Mouse (Mus musculus) skeletal muscle tissue, postnatal 0 days (tissue): ENCODE results near the gene Lin52. TPM values are rescaled to one million over a fixed set of nuclear protein-coding genes. Genes with fewer than 3 reads are reported as not detected.

Experiments used
- polyA plus RNA-seq: library from polyadenylated mRNA; unstranded; fragments of >200 nt; fragmentation: Nextera tagmentation; extraction: Ambion mirVana; gene quantifications from 2 replicates; pipeline ENCODE4 v1.2.1, GENCODE M21; 2015

Lin52 gene
- polyA plus RNA-seq: 7.3 and 8.9 TPM in 2 replicates

DNA sequence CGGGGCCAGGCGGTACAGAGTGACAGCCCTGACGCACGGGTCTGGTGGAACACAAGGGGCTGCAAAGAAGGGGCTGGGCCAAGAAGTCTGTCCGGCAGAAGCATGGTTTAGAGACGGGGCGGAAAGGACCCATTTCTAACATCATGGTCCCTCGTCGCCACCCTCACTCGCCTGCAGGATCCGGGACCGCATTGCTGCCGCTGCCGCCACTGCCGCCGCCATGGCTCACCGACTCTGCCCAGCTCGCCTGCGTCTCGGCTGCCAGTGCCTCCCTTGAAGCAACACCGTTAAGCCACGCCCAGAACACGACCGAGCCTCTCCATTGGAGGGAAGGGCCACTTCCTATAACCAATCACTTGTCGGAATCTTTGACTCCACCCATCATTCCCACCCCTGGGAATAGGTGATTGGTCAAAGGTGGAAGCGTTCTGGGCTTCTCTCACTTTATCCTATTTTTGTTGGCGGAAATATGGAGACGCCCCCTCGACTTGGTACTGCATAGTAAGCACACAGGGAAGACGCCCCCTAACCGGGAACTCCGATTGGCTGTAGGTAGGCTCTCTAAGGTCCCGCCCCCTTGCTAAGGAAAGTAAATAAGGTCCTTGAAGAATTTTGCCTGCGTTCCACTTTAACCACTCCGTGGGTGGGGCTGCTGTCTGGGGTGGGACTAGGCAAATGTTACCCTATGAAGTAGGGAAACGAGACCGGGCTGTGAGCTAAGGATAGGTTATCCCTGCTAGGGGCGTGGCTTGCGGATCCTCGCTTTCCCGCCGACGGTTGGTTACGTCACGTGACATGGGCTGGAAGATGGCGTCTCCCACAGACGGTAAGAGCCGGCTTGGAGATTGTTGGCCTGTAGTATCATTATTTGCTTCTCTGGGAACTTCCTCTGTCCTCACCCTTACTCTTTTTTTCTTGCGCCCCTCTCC, at the start of gene Lin52, which contains the start of gene Aldh6a1:
Gene Lin52, plus strand, starts transcription at position 705 of the 929 bp plus-strand sequence.
Gene Aldh6a1, minus strand, starts transcription at position 287 of the 929 bp plus-strand sequence.

DNA sequence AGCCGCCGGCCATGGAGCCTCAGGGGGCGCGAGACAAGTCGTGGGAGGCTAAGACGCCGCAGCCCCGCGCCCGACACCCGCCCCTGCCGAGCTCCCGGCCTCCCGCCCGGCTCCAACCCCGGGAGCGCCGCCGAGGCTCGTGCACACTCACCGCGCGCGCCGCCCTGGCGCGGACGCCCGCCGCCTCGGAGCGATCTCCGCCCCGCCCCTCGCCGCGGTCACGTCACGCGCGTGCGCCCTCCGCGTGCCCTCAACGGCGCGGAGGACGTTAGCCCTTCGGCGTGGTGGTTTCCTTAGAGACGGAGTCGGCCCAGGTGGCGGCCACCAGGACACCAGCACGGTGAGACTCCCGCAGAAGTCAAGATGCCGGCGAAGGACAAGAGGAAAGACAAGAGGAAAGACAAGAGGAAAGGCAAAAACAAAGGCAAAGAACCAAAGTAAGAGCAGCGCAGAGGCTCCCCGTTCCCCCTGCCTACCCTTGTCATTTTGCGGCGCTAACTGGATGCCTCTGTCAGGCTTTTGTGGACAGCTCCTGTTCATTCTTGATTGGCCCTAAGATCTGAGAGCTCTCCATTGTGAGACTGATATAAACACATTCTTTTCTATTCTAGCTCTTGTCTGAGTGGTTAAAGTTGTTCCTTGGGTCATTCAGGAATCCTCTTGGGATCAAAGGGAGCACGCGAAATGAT, 42.3 kb upstream of the Lin52 start, which contains the start of the genes Entpd5 and Bbof1:
Gene Entpd5, minus strand, starts transcription at position 211 of the 689 bp plus-strand sequence.
Gene Bbof1, plus strand, starts transcription at position 253 of the 689 bp plus-strand sequence.

DNA sequence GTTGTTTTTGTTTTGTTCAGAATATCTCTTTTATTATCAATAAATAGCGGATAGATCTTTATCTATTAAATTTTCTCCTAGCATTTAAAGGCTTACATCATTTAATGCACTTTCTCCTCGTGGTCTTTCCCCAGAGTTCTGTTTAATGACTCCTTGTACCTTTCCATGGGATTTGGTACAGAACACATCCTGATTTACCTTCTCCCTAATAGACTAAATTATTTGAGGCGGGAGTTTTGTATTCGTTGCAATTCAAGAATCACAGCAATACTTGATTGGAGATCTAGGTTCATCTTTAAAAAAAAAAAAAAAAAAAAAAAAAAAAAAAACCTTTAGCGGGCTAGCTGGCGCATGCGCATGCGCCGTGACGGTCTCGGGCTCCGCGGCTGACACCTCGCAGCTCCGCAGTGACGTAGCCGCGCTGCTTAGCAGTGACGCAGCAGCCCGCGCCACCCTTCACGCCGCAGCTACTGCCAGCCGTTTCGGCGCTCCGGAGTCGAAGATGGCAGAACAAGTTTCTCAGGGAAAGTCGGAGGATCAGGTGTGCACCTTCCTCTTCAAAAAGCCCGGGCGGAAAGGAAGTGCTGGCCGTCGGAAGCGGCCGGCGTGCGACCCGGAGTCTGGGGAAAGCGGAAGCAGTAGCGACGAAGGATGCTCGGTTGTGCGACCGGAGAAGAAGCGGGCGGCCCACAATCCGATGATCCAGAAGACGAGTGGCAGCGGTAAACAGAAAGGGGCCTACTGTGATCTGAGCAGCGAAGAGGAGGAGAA, 34.2 kb upstream of the Lin52 start, which contains the start of gene Rnf113a2:
Gene Rnf113a2, plus strand, starts transcription at position 363 of the 771 bp plus-strand sequence.

DNA sequence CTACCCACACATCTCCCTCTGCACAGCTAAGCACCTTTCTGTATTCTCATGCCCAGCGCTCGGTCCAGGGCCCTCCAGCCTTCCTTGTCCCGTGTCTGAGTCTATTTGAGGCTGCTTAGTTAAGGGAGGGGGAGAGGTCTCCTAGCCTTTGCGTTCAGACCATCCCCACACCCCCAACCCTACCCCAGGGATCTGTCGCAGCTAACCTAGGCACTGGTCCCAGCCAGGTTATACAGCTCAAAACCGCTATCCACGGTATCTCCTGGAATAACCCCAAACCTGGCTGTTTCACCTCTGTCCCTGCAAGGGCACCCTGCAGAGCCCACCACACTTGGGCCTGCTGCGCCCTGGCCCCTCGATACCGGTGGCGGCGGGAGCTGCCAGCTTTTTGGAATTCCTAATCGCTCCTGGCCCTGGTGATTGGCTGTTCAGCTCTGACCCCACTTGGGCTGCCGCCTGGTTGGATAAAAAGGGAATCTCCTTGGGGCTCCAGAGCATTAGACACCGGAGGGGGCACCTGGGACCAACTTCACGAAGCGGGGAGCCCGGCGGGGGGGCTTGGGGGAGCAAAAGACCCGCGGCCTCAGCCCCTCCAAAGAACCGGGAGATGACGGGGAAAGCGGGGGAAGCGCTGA, 118.2 kb downstream of the Lin52 start, which contains the start of gene Vsx2:
Gene Vsx2, plus strand, starts transcription at position 427 of the 635 bp plus-strand sequence.

Other genes with a start within 250 kb of the Lin52 start
- gene Elmsan1, start 232.5 kb upstream of the Lin52 start, polyA plus RNA-seq: 4.9 and 5.7 TPM in 2 replicates
- 64.0 and 72.2 TPM in 2 replicates for gene Ptgr2, start 166.2 kb upstream of the Lin52 start, polyA plus RNA-seq
- 31.5 and 33.8 TPM in 2 replicates for gene Zfp410, start 134.6 kb upstream of the Lin52 start, polyA plus RNA-seq
- 44.9 and 45.2 TPM in 2 replicates for gene Coq6, start 89.8 kb upstream of the Lin52 start, polyA plus RNA-seq
- 0.46 and 0.90 TPM in 2 replicates for gene Fam161b, start 89.6 kb upstream of the Lin52 start, polyA plus RNA-seq
- 5.3 and 6.6 TPM in 2 replicates for gene Entpd5, start 42.4 kb upstream of the Lin52 start, polyA plus RNA-seq
- gene Bbof1, start 42.4 kb upstream of the Lin52 start, polyA plus RNA-seq: 0.54 and 0.71 TPM in 2 replicates
- 15.7 and 17.7 TPM in 2 replicates for gene Rnf113a2, start 34.2 kb upstream of the Lin52 start, polyA plus RNA-seq
- gene Aldh6a1, start 418 bp upstream of the Lin52 start, polyA plus RNA-seq: 36.8 and 77.0 TPM in 2 replicates
- gene Vsx2, start 118.3 kb downstream of the Lin52 start, polyA plus RNA-seq: not detected in 2 replicates
- 6.2 and 6.7 TPM in 2 replicates for gene Abcd4, start 166.0 kb downstream of the Lin52 start, polyA plus RNA-seq
- not detected in 2 replicates for gene Vrtn, start 189.6 kb downstream of the Lin52 start, polyA plus RNA-seq
- not detected in 2 replicates for gene Syndig1l, start 247.4 kb downstream of the Lin52 start, polyA plus RNA-seq